Mouse (Mus musculus): Measurements from ENCODE around the gene Usp6nl.

GRCm38 (mm10) chr2:6479620-6480019 is 157.2 kb downstream of the Usp6nl start:
- TF ChIP-seq CTCF (IDR thresholded peaks at IDR 0.05; ENCODE audit: borderline replicate concordance, extremely low read depth, insufficient read depth, insufficient read length): no peak
- no peak for TF ChIP-seq POLR2A (IDR thresholded peaks at IDR 0.05; ENCODE audit: borderline replicate concordance, extremely low read depth, insufficient read depth, insufficient read length, poor library complexity, severe bottlenecking)
